Mouse (Mus musculus): ENCODE measurements at regions not wholly inside any gene's neighbourhood (a gene's known extent, or its start where the extent isn't known, plus 50 kb on each side); places are given as distances from the start of the nearest gene placed in this dataset.

DNA sequence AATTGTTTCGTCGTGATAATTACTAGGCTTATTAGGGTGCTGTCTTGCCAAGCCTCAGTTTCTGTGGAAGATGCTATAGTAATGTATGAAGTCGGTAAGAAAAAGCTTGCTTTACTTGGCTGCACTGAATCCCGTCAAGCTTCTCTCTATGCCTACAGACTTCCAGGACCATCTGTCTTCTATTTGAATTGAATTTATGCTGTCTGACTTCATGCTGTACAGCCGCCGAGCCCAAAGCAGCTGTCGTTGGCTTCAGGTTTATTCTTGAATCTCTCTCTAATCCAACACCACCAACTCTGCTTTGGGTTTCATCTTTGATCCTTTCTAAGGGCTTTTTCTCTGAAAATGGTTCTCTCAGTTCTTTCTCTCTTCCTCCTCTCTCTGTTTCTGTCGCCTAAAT is 227.4 kb upstream of the Cnr1 start:
- 84% methylated on average over 8 of the region's 8 CpGs for WGBS (ENCODE audit: insufficient replicate concordance)
- no peak overlapping the region for H3K27ac ChIP-seq (ENCODE audit: low read depth)
- H3K9ac ChIP-seq (replicated peaks) = no peak overlapping the region
- H3K4me3 ChIP-seq (ENCODE audit: low read depth, low read length) = no peak overlapping the region
- H3K4me1 ChIP-seq (ENCODE audit: insufficient read depth) = no peaks in the 10 kb centered on the region
- TF ChIP-seq CTCF (IDR thresholded peaks at IDR 0.05; ENCODE audit: low read depth) (no peak), EP300 (IDR thresholded peaks at IDR 0.05; ENCODE audit: low read depth) (no peak)
- no peaks in the 10 kb centered on the region for H3K27me3 ChIP-seq (ENCODE audit: insufficient read depth, low read length)
- H3K4me2 ChIP-seq (ENCODE audit: low read depth, low read length) = no peak overlapping the region
- no peak for DNase-seq
- H3K9me3 ChIP-seq (ENCODE audit: low read length) = no peaks in the 10 kb centered on the region
- ATAC-seq = no peak
- no peaks in the 10 kb centered on the region for H3K36me3 ChIP-seq (replicated peaks; ENCODE audit: insufficient read depth, low read length)

- Histone ChIP-seq H3K27me3 (ENCODE audit: insufficient read depth, low read length) (no peaks in the 10 kb centered on the region), H3K9ac (replicated peaks) (no peak overlapping the region), H3K4me1 (ENCODE audit: insufficient read depth) (no peaks in the 10 kb centered on the region), H3K27ac (ENCODE audit: low read depth) (no peak overlapping the region), H3K4me3 (ENCODE audit: low read depth, low read length) (no peak overlapping the region), H3K4me2 (ENCODE audit: low read depth, low read length) (no peak overlapping the region), H3K9me3 (ENCODE audit: low read length) (no peaks in the 10 kb centered on the region), H3K36me3 (replicated peaks; ENCODE audit: insufficient read depth, low read length) (no peaks in the 10 kb centered on the region)
- 74% methylated on average over 7 of the region's 7 CpGs for WGBS (ENCODE audit: insufficient replicate concordance)
- DNase-seq = no peak
- no peak for ATAC-seq
- TF ChIP-seq CTCF (IDR thresholded peaks at IDR 0.05; ENCODE audit: low read depth) = no peak
Observed at GRCm38 (mm10) chr4:33702028-33702666, 222.2 kb upstream of the Cnr1 start.

DNA sequence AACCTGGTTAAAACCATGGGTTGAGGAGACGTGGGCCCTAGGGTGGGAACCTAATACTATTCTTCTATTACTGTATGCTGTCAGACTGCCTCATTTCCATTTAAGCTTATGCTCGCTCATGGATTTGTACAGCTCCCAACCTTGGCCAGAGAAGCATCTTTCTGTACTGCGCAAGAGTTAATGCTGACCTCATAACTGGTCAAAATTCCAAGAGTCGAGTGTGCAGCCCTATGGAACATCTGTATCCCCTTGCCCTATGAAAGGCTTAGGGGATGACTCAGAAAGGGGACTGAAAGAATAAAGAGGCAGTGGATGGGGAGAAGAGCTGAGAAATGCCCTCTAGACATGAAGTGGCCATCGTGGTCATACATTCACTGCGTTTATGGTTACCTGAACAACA is 218.7 kb upstream of the Cnr1 start:
- Histone ChIP-seq H3K9me3 (ENCODE audit: low read length) (no peaks in the 10 kb centered on the region), H3K4me3 (ENCODE audit: low read depth, low read length) (no peak overlapping the region), H3K4me1 (ENCODE audit: insufficient read depth) (no peaks in the 10 kb centered on the region), H3K4me2 (ENCODE audit: low read depth, low read length) (no peak overlapping the region), H3K27me3 (ENCODE audit: insufficient read depth, low read length) (no peaks in the 10 kb centered on the region), H3K9ac (replicated peaks) (no peak overlapping the region), H3K27ac (ENCODE audit: low read depth) (no peak overlapping the region), H3K36me3 (replicated peaks; ENCODE audit: insufficient read depth, low read length) (no peaks in the 10 kb centered on the region)
- TF ChIP-seq EP300 (IDR thresholded peaks at IDR 0.05; ENCODE audit: low read depth) (no peak), CTCF (IDR thresholded peaks at IDR 0.05; ENCODE audit: low read depth) (no peak)
- WGBS (ENCODE audit: insufficient replicate concordance) = 87% methylated on average over 6 of the region's 6 CpGs
- no peak for ATAC-seq
- DNase-seq = no peak

GRCm38 (mm10) chr4:33706785-33707184 is 217.6 kb upstream of the Cnr1 start:
- no peak overlapping the region for H3K4me2 ChIP-seq (ENCODE audit: low read depth, low read length)
- H3K36me3 ChIP-seq (replicated peaks; ENCODE audit: insufficient read depth, low read length) = no peaks in the 10 kb centered on the region
- no peaks in the 10 kb centered on the region for H3K4me1 ChIP-seq (ENCODE audit: insufficient read depth)
- H3K9ac ChIP-seq (replicated peaks) = no peak overlapping the region
- no peaks in the 10 kb centered on the region for H3K27me3 ChIP-seq (ENCODE audit: insufficient read depth, low read length)
- no peak overlapping the region for H3K4me3 ChIP-seq (ENCODE audit: low read depth, low read length)
- 56% methylated on average over 10 of the region's 10 CpGs for WGBS (ENCODE audit: insufficient replicate concordance)
- DNase-seq (peak; percentile 21), ATAC-seq (no peak)
- no peak for TF ChIP-seq EP300 (IDR thresholded peaks at IDR 0.05; ENCODE audit: low read depth)
- TF ChIP-seq CTCF (IDR thresholded peaks at IDR 0.05; ENCODE audit: low read depth) = peak; percentile 50
- no peaks in the 10 kb centered on the region for H3K9me3 ChIP-seq (ENCODE audit: low read length)
- no peak overlapping the region for H3K27ac ChIP-seq (ENCODE audit: low read depth)

DNA sequence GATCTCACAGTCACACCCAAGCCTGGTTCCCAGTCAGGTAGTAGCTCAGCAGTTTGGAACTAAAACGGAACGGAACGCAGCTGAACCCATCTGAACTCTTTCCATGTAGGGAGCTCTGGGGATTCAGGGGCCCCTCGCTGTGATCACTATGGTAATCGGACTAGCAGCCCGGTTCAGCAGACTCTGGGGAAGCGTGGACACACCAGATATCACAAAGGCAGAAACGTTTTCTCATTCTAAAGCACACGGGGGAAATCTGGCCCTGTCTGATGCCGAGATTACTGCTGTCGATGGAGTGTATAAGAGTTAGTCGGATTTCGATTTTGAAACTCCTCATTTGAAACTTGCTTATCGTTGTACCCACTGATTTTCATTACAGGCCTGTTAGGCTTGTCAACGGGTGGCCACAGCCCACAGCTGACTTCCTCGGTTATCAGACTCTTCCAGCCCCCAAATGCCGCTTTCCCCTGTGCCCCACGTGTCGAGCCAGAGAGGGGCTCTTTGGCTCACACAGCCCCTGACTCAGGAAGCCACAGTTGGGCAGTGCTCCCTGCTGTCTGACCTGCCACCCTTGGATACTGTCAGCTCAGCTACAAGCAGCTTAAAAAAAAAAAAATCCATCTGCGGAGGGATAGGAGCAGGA is 207.8 kb upstream of the Cnr1 start:
- H3K27me3 ChIP-seq (ENCODE audit: insufficient read depth, low read length) = no peaks in the 10 kb centered on the region
- ATAC-seq = no peak
- no peak for TF ChIP-seq CTCF (IDR thresholded peaks at IDR 0.05; ENCODE audit: low read depth)
- no peak for TF ChIP-seq EP300 (IDR thresholded peaks at IDR 0.05; ENCODE audit: low read depth)
- no peak overlapping the region for H3K4me2 ChIP-seq (ENCODE audit: low read depth, low read length)
- H3K36me3 ChIP-seq (replicated peaks; ENCODE audit: insufficient read depth, low read length) = no peaks in the 10 kb centered on the region
- no peaks in the 10 kb centered on the region for H3K9me3 ChIP-seq (ENCODE audit: low read length)
- WGBS (ENCODE audit: insufficient replicate concordance) = 30% methylated on average over 20 of the region's 20 CpGs
- H3K4me3 ChIP-seq (ENCODE audit: low read depth, low read length) = no peak overlapping the region
- H3K27ac ChIP-seq (ENCODE audit: low read depth) = no peak overlapping the region
- H3K4me1 ChIP-seq (ENCODE audit: insufficient read depth) = no peaks in the 10 kb centered on the region
- DNase-seq = no peak
- no peak overlapping the region for H3K9ac ChIP-seq (replicated peaks)

- H3K4me1 ChIP-seq (ENCODE audit: insufficient read depth) = no peaks in the 10 kb centered on the region
- 0 out of 2 replicates have a peak, but pooled peaks cover 2% of the 10 kb centered on the region for H3K9me3 ChIP-seq (ENCODE audit: low read length)
- ATAC-seq (no peak), DNase-seq (no peak)
- no peak overlapping the region for H3K9ac ChIP-seq (replicated peaks)
- H3K27me3 ChIP-seq (ENCODE audit: insufficient read depth, low read length) = no peaks in the 10 kb centered on the region
- no peak overlapping the region for H3K27ac ChIP-seq (ENCODE audit: low read depth)
- H3K4me3 ChIP-seq (ENCODE audit: low read depth, low read length) = no peak overlapping the region
- 82% methylated on average over 10 of the region's 10 CpGs for WGBS (ENCODE audit: insufficient replicate concordance)
- no peak overlapping the region for H3K4me2 ChIP-seq (ENCODE audit: low read depth, low read length)
- no peaks in the 10 kb centered on the region for H3K36me3 ChIP-seq (replicated peaks; ENCODE audit: insufficient read depth, low read length)
- TF ChIP-seq EP300 (IDR thresholded peaks at IDR 0.05; ENCODE audit: low read depth) (no peak), CTCF (IDR thresholded peaks at IDR 0.05; ENCODE audit: low read depth) (no peak)
Observed at GRCm38 (mm10) chr4:33720972-33721371, 203.4 kb upstream of the Cnr1 start.
